Mouse (Mus musculus): ENCODE results near the gene Gm49630.
"Not testable (repeated sequence)": the region's sequence is repeated elsewhere in the genome, so short reads cannot be mapped to it uniquely, and the experiment has no call there.

Gene Gm49630

GRCm38 (mm10) chr17:7366676-7367374, 5.0 kb downstream of the Gm49630 start:
- DNase-seq, result not testable (repeated sequence)

GRCm38 (mm10) chr17:7366265-7366664, 5.5 kb downstream of the Gm49630 start:
- not testable (repeated sequence) for DNase-seq

- DNase-seq, result not testable (repeated sequence)
These were observed 6.2 kb downstream of the Gm49630 start for GRCm38 (mm10) chr17:7365615-7366014.

GRCm38 (mm10) chr17:7360749-7361465, 10.9 kb downstream of the Gm49630 start:
- DNase-seq, result not testable (repeated sequence)

GRCm38 (mm10) chr17:7359806-7360205, 12.0 kb downstream of the Gm49630 start:
- DNase-seq, result not testable (repeated sequence)

GRCm38 (mm10) chr17:7352596-7352995, 19.2 kb downstream of the Gm49630 start, which contains the start of gene Ttll2:
TSS of gene Ttll2 (minus strand) at chr17:7352696.
- DNase-seq, result not testable (repeated sequence)

GRCm38 (mm10) chr17:7348765-7349164, 23.0 kb downstream of the Gm49630 start:
- not testable (repeated sequence) for DNase-seq

GRCm38 (mm10) chr17:7337381-7337780, 34.4 kb downstream of the Gm49630 start:
- DNase-seq, result not testable (repeated sequence)

GRCm38 (mm10) chr17:7332745-7333144, 39.0 kb downstream of the Gm49630 start:
- not testable (repeated sequence) for DNase-seq

GRCm38 (mm10) chr17:7326415-7326814, 45.4 kb downstream of the Gm49630 start:
- not testable (repeated sequence) for DNase-seq

GRCm38 (mm10) chr17:7324346-7324745, 47.4 kb downstream of the Gm49630 start, which contains the start of gene Tcp10a:
TSS of gene Tcp10a (plus strand) at chr17:7324646.
- not testable (repeated sequence) for DNase-seq

- DNase-seq, result not testable (repeated sequence)
These were observed 52.0 kb downstream of the Gm49630 start for GRCm38 (mm10) chr17:7319789-7320188.

- not testable (repeated sequence) for DNase-seq
These were observed 55.9 kb downstream of the Gm49630 start for GRCm38 (mm10) chr17:7315693-7316382.

- peak in 1 of 2 experiments; percentile 58 for DNase-seq
These were observed 65.2 kb downstream of the Gm49630 start for GRCm38 (mm10) chr17:7306278-7307196.
